Mouse (Mus musculus) liver (tissue): ENCODE data around the gene Gm10591.
"Not testable (repeated sequence)": the region's sequence is repeated elsewhere in the genome, so short reads cannot be mapped to it uniquely, and the experiment has no call there.

Source experiments
- DNase-seq: peaks from one replicate; pipeline ENCODE4 v3.0.0-alpha.2; 2020; ENCODE audit warnings: mixed read lengths

Gm10591 gene

GRCm38 (mm10) chr4:42611895-42612294 is at the start of gene Gm10591:
Gene Gm10591 (plus strand): TSS chr4:42612195.
- DNase-seq: not testable (repeated sequence)

GRCm38 (mm10) chr4:42629419-42629818 is 17.4 kb downstream of the Gm10591 start, which contains the start of gene Gm2564:
Gene Gm2564 (plus strand): TSS chr4:42629719.
- not testable (repeated sequence) for DNase-seq

- not testable (repeated sequence) for DNase-seq
These were observed 43.0 kb downstream of the Gm10591 start, which contains the start of gene Ccl27b for GRCm38 (mm10) chr4:42654951-42655350. Gene Ccl27b (plus strand): TSS chr4:42655251.

DNA sequence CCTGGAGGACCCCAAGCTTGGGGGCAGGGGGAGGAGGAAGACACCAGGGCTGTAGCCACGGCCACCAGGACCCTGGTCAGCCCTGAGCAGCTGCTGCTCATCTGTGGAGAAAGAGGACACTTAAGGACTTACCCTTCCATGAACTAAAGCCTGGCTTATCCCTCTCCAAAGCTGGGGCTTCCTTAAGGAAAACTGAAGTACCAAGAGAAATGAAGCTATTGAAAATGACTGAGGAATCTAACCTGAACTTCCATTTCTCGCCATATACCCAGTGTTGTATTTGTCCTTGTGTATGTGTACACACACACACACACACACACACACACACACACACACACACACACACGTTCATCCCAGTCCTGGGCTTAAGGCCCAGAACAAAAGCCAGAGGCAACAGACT is 49.8 kb downstream of the Gm10591 start, which contains the start of gene Il11ra2:
Il11ra2 (minus strand) TSS at position 101 of the 400 bp plus-strand sequence.
- DNase-seq: not testable (repeated sequence)
